Mouse (Mus musculus): Measurements from ENCODE around the gene Gcnt3. TPM values are rescaled to one million over a fixed set of nuclear protein-coding genes. Genes with fewer than 3 reads are reported as not detected.

The Gcnt3 gene
- polyA plus RNA-seq, 1 experiment from 2014 or later = not detected

GRCm38 (mm10) chr9:70018879-70019278, 19.0 kb downstream of the Gcnt3 start:
- no peaks in the 10 kb centered on the region for H3K9me3 ChIP-seq (replicated peaks)
- no peak overlapping the region for H3K27ac ChIP-seq (replicated peaks)
- H3K4me1 ChIP-seq = peaks cover 6% of the 10 kb centered on the region
- no peaks in the 10 kb centered on the region for H3K27me3 ChIP-seq (replicated peaks)
- no peak overlapping the region for H3K4me2 ChIP-seq
- H3K36me3 ChIP-seq = peaks cover 14% of the 10 kb centered on the region; the same call in 1 of the 2 replicates
- H3K9ac ChIP-seq (replicated peaks) = no peak overlapping the region
- H3K4me3 ChIP-seq (replicated peaks) = no peak overlapping the region
- ATAC-seq (ENCODE audit: low FRiP score) = no peak

GRCm38 (mm10) chr9:70015632-70016031, 22.3 kb downstream of the Gcnt3 start:
- no peak overlapping the region for H3K4me2 ChIP-seq
- H3K27me3 ChIP-seq (replicated peaks) = no peaks in the 10 kb centered on the region
- ATAC-seq (ENCODE audit: low FRiP score) = no peak
- H3K4me3 ChIP-seq (replicated peaks) = no peak overlapping the region
- 98% methylated on average over 2 of the region's 2 CpGs for WGBS
- no peak overlapping the region for H3K27ac ChIP-seq (replicated peaks)
- no peak overlapping the region for H3K9ac ChIP-seq (replicated peaks)
- peaks cover 20% of the 10 kb centered on the region for H3K4me1 ChIP-seq
- no peaks in the 10 kb centered on the region for H3K9me3 ChIP-seq (replicated peaks)
- 0 out of 2 replicates have a peak, but pooled peaks cover 8% of the 10 kb centered on the region for H3K36me3 ChIP-seq

- Histone ChIP-seq H3K9ac (replicated peaks) (peak within 1 kb of the TSS; percentile 87), H3K36me3 (peaks cover 28% of the 10 kb centered on the region), H3K27me3 (replicated peaks) (no peaks in the 10 kb centered on the region), H3K4me1 (peaks cover 20% of the 10 kb centered on the region), H3K4me2 (peak within 1 kb of the TSS; percentile 61), H3K9me3 (replicated peaks) (no peaks in the 10 kb centered on the region), H3K27ac (replicated peaks) (peak within 1 kb of the TSS; percentile 94), H3K4me3 (replicated peaks) (peak within 1 kb of the TSS; percentile 80)
- under 1% methylated on average over 57 of the region's 57 CpGs for WGBS
- peak; percentile 99 for ATAC-seq (ENCODE audit: low FRiP score)
These were observed 25.4 kb downstream of the Gcnt3 start, which contains the start of gene Gtf2a2 for GRCm38 (mm10) chr9:70012408-70012901. Gene Gtf2a2 (plus strand): TSS chr9:70012550.

GRCm38 (mm10) chr9:70011537-70012407, 26.1 kb downstream of the Gcnt3 start:
- H3K4me1 ChIP-seq = peaks cover 20% of the 10 kb centered on the region
- ATAC-seq (ENCODE audit: low FRiP score) = peak; percentile 39
- no peaks in the 10 kb centered on the region for H3K27me3 ChIP-seq (replicated peaks)
- peak overlapping the region; percentile 87 for H3K9ac ChIP-seq (replicated peaks)
- WGBS = 64% methylated on average over 13 of the region's 14 CpGs
- H3K27ac ChIP-seq (replicated peaks) = peak overlapping the region; percentile 94
- no peaks in the 10 kb centered on the region for H3K9me3 ChIP-seq (replicated peaks)
- peaks cover 31% of the 10 kb centered on the region for H3K36me3 ChIP-seq
- H3K4me2 ChIP-seq = peak overlapping the region; percentile 61
- peak overlapping the region; percentile 80 for H3K4me3 ChIP-seq (replicated peaks)

- Histone ChIP-seq H3K9ac (replicated peaks) (no peak overlapping the region), H3K4me1 (peaks cover 20% of the 10 kb centered on the region), H3K27me3 (replicated peaks) (no peaks in the 10 kb centered on the region), H3K36me3 (peaks cover 31% of the 10 kb centered on the region), H3K4me2 (no peak overlapping the region), H3K4me3 (replicated peaks) (no peak overlapping the region), H3K9me3 (replicated peaks) (no peaks in the 10 kb centered on the region), H3K27ac (replicated peaks) (no peak overlapping the region)
- 93% methylated on average over 5 of the region's 5 CpGs for WGBS
- no peak for ATAC-seq (ENCODE audit: low FRiP score)
These were observed 27.0 kb downstream of the Gcnt3 start for GRCm38 (mm10) chr9:70010781-70011473.

GRCm38 (mm10) chr9:70009754-70010304, 28.1 kb downstream of the Gcnt3 start:
- WGBS = 91% methylated on average over 8 of the region's 8 CpGs
- H3K9me3 ChIP-seq (replicated peaks) = no peaks in the 10 kb centered on the region
- no peak overlapping the region for H3K27ac ChIP-seq (replicated peaks)
- no peaks in the 10 kb centered on the region for H3K27me3 ChIP-seq (replicated peaks)
- ATAC-seq (ENCODE audit: low FRiP score) = no peak
- peaks cover 34% of the 10 kb centered on the region for H3K36me3 ChIP-seq
- H3K9ac ChIP-seq (replicated peaks) = no peak overlapping the region
- H3K4me2 ChIP-seq = no peak overlapping the region
- no peak overlapping the region for H3K4me3 ChIP-seq (replicated peaks)
- peaks cover 20% of the 10 kb centered on the region for H3K4me1 ChIP-seq

- H3K4me1 ChIP-seq = peaks cover 4% of the 10 kb centered on the region
- H3K36me3 ChIP-seq = peaks cover 48% of the 10 kb centered on the region
- no peak overlapping the region for H3K9ac ChIP-seq (replicated peaks)
- ATAC-seq (ENCODE audit: low FRiP score) = no peak
- no peak overlapping the region for H3K4me2 ChIP-seq
- no peaks in the 10 kb centered on the region for H3K9me3 ChIP-seq (replicated peaks)
- H3K27me3 ChIP-seq (replicated peaks) = no peaks in the 10 kb centered on the region
- no peak overlapping the region for H3K27ac ChIP-seq (replicated peaks)
- H3K4me3 ChIP-seq (replicated peaks) = no peak overlapping the region
- 70% methylated on average over 14 of the region's 14 CpGs for WGBS
These were observed 30.2 kb downstream of the Gcnt3 start for GRCm38 (mm10) chr9:70007506-70008248.

GRCm38 (mm10) chr9:70006984-70007383, 30.9 kb downstream of the Gcnt3 start:
- ATAC-seq (ENCODE audit: low FRiP score) = no peak
- WGBS = 93% methylated on average over 5 of the region's 5 CpGs
- no peak overlapping the region for H3K27ac ChIP-seq (replicated peaks)
- no peaks in the 10 kb centered on the region for H3K9me3 ChIP-seq (replicated peaks)
- no peaks in the 10 kb centered on the region for H3K27me3 ChIP-seq (replicated peaks)
- H3K36me3 ChIP-seq = peaks cover 55% of the 10 kb centered on the region
- H3K4me3 ChIP-seq (replicated peaks) = no peak overlapping the region
- H3K9ac ChIP-seq (replicated peaks) = no peak overlapping the region
- peaks cover 3% of the 10 kb centered on the region for H3K4me1 ChIP-seq
- no peak overlapping the region for H3K4me2 ChIP-seq

- Histone ChIP-seq H3K4me1 (no peaks in the 10 kb centered on the region), H3K36me3 (peaks cover 69% of the 10 kb centered on the region), H3K27me3 (replicated peaks) (no peaks in the 10 kb centered on the region), H3K9me3 (replicated peaks) (no peaks in the 10 kb centered on the region), H3K27ac (replicated peaks) (no peak overlapping the region), H3K9ac (replicated peaks) (no peak overlapping the region), H3K4me2 (no peak overlapping the region), H3K4me3 (replicated peaks) (no peak overlapping the region)
- ATAC-seq (ENCODE audit: low FRiP score) = no peak
- 92% methylated on average over 10 of the region's 10 CpGs for whole genome bisulfite sequencing
These were observed 34.4 kb downstream of the Gcnt3 start for GRCm38 (mm10) chr9:70003516-70003915.

GRCm38 (mm10) chr9:69999318-69999717, 38.6 kb downstream of the Gcnt3 start:
- ATAC-seq (ENCODE audit: low FRiP score) = no peak
- Histone ChIP-seq H3K9me3 (replicated peaks) (no peaks in the 10 kb centered on the region), H3K4me3 (replicated peaks) (no peak overlapping the region), H3K27ac (replicated peaks) (no peak overlapping the region), H3K4me1 (peaks cover 5% of the 10 kb centered on the region; the same call in 1 of the 2 replicates), H3K9ac (replicated peaks) (no peak overlapping the region), H3K36me3 (peaks cover 74% of the 10 kb centered on the region), H3K4me2 (no peak overlapping the region), H3K27me3 (replicated peaks) (no peaks in the 10 kb centered on the region)
- 82% methylated on average over 1 of the region's 1 CpGs for WGBS

GRCm38 (mm10) chr9:69994547-69994946, 43.3 kb downstream of the Gcnt3 start:
- no peak for ATAC-seq (ENCODE audit: low FRiP score)
- Histone ChIP-seq H3K4me1 (peaks cover 39% of the 10 kb centered on the region), H3K27ac (replicated peaks) (no peak overlapping the region), H3K36me3 (peaks cover 39% of the 10 kb centered on the region), H3K9me3 (replicated peaks) (no peaks in the 10 kb centered on the region), H3K9ac (replicated peaks) (no peak overlapping the region), H3K4me2 (no peak overlapping the region), H3K27me3 (replicated peaks) (no peaks in the 10 kb centered on the region), H3K4me3 (replicated peaks) (no peak overlapping the region)
- 95% methylated on average over 5 of the region's 5 CpGs for WGBS

Measured in neural tube, embryonic 15.5 days (tissue).